Mouse (Mus musculus) c-Kit-positive CD71-positive TER-119-positive erythroid progenitor cells, embryonic 14.5 days (primary cell): ENCODE data around the gene Spo11.
A peak's percentile ranks its signal among the peaks of the same experiment; 100 is the strongest.

ENCODE experiments used
- DNase-seq: peaks from one replicate; pipeline ENCODE4 v3.0.0-alpha.2; 2013; ENCODE audit warnings: low spot score

The Spo11 gene

GRCm38 (mm10) chr2:172959006-172959768, 18.3 kb upstream of the Spo11 start:
- no peak for DNase-seq

GRCm38 (mm10) chr2:172960350-172960749, 17.1 kb upstream of the Spo11 start:
- no peak for DNase-seq

- no peak for DNase-seq
These were observed 16.3 kb upstream of the Spo11 start for GRCm38 (mm10) chr2:172961211-172961610.

GRCm38 (mm10) chr2:172965249-172965648, 12.3 kb upstream of the Spo11 start:
- no peak for DNase-seq

GRCm38 (mm10) chr2:172966480-172966879, 11.0 kb upstream of the Spo11 start:
- no peak for DNase-seq

GRCm38 (mm10) chr2:172971865-172972264, 5.6 kb upstream of the Spo11 start:
- no peak for DNase-seq

GRCm38 (mm10) chr2:172973806-172974565, 3.5 kb upstream of the Spo11 start:
- no peak for DNase-seq

GRCm38 (mm10) chr2:172974701-172975100, 2.8 kb upstream of the Spo11 start:
- DNase-seq: no peak

GRCm38 (mm10) chr2:172975159-172975558, 2.3 kb upstream of the Spo11 start:
- no peak for DNase-seq

GRCm38 (mm10) chr2:172976661-172977238, 750 bp upstream of the Spo11 start:
- DNase-seq: no peak

GRCm38 (mm10) chr2:172978131-172978633, 682 bp downstream of the Spo11 start:
- no peak for DNase-seq

- no peak for DNase-seq
These were observed 2.3 kb downstream of the Spo11 start for GRCm38 (mm10) chr2:172979666-172980345.

GRCm38 (mm10) chr2:172982776-172983561, 5.5 kb downstream of the Spo11 start:
- no peak for DNase-seq

GRCm38 (mm10) chr2:172990161-172990560, 12.7 kb downstream of the Spo11 start:
- DNase-seq: no peak

- DNase-seq: no peak
These were observed 18.7 kb downstream of the Spo11 start for GRCm38 (mm10) chr2:172996207-172996606.

GRCm38 (mm10) chr2:172997748-172998147, 20.2 kb downstream of the Spo11 start:
- DNase-seq: no peak

- no peak for DNase-seq
These were observed 21.0 kb downstream of the Spo11 start for GRCm38 (mm10) chr2:172998478-172998877.

- DNase-seq: peak; percentile 99
These were observed 22.3 kb downstream of the Spo11 start, which contains the start of gene Rae1 for GRCm38 (mm10) chr2:172999630-173000284. Rae1 (plus strand) TSS chr2:173000117.

- peak; percentile 61 for DNase-seq
These were observed 22.8 kb downstream of the Spo11 start for GRCm38 (mm10) chr2:173000285-173000652.

- no peak for DNase-seq
These were observed 23.4 kb downstream of the Spo11 start for GRCm38 (mm10) chr2:173000921-173001320.

GRCm38 (mm10) chr2:173003737-173004136, 26.2 kb downstream of the Spo11 start:
- no peak for DNase-seq
